Mouse (Mus musculus) ES-E14 (cell line): ENCODE data around the gene Myo15b. TPM values are rescaled to one million over a fixed set of nuclear protein-coding genes. Genes with fewer than 3 reads are reported as not detected.

ENCODE experiments used
- DNase-seq: peaks from one replicate; pipeline ENCODE4 v3.0.0-alpha.2; 2013; ENCODE audit warnings: low read depth, low spot score
- H3K27ac ChIP-seq: 2 replicates; pipeline ENCODE4 v1.5.1; 2012; ENCODE audit warnings: low read depth, mild to moderate bottlenecking, low read length, moderate library complexity, mixed read lengths; ENCODE audit not compliant: poor library complexity, insufficient read depth, severe bottlenecking
- H3K36me3 ChIP-seq: 2 replicates; pipeline ENCODE4 v1.6.1; 2012; ENCODE audit warnings: mild to moderate bottlenecking, low read length, moderate library complexity, mixed read lengths; ENCODE audit not compliant: control insufficient read depth, poor library complexity, insufficient read depth, severe bottlenecking
- H3K4me1 ChIP-seq, 2 experiments: fragments of 150-350 bp in 1 of 2; sonication (generic) in 1 of 2; 2 replicates each; pipeline ENCODE4 v1.6.1; 2012; ENCODE audit warnings: low read length in 2 of 2, mild to moderate bottlenecking in 1 of 2, mixed read lengths in 1 of 2; ENCODE audit not compliant: control insufficient read depth in 2 of 2, insufficient read depth in 2 of 2, poor library complexity in 1 of 2
- H3K4me3 ChIP-seq, 2 experiments: fragments of 150-350 bp in 1 of 2; sonication (generic) in 1 of 2; 2 replicates each; pipeline ENCODE4 v1.5.1; 2012; ENCODE audit warnings: low read length in 2 of 2, low read depth in 1 of 2, mild to moderate bottlenecking in 1 of 2, mixed read lengths in 1 of 2; ENCODE audit not compliant: insufficient read depth in 1 of 2, poor library complexity in 1 of 2, severe bottlenecking in 1 of 2
- H3K9ac ChIP-seq: 2 replicates; pipeline ENCODE4 v1.6.1; 2012; ENCODE audit warnings: low read depth, mild to moderate bottlenecking, low read length, mixed read lengths; ENCODE audit not compliant: poor library complexity, insufficient read depth, severe bottlenecking
- H3K9me3 ChIP-seq: fragments of 150-350 bp; sonication (generic); 2 replicates; pipeline ENCODE4 v1.6.1; 2012; ENCODE audit warnings: low read depth, mild to moderate bottlenecking, low read length; ENCODE audit not compliant: control insufficient read depth, insufficient read depth
- CHD2 ChIP-seq: IDR thresholded peaks from 2 replicates; pipeline ENCODE4 v1.6.1; 2014; ENCODE audit warnings: mild to moderate bottlenecking, low read depth, low read length, inconsistent platforms
- HCFC1 ChIP-seq: IDR thresholded peaks from 2 replicates; pipeline ENCODE4 v1.6.1; 2012; ENCODE audit warnings: low read length, inconsistent platforms, borderline replicate concordance; ENCODE audit not compliant: insufficient read depth
- MAFK ChIP-seq: IDR thresholded peaks from 2 replicates; pipeline ENCODE4 v1.6.1; 2014; ENCODE audit warnings: mild to moderate bottlenecking, low read depth, low read length, inconsistent platforms; ENCODE audit not compliant: insufficient read depth
- ZC3H11A ChIP-seq: IDR thresholded peaks from 2 replicates; pipeline ENCODE4 v1.6.1; 2012; ENCODE audit warnings: low read depth, mild to moderate bottlenecking, inconsistent platforms, low read length, borderline replicate concordance
- ZNF384 ChIP-seq: IDR thresholded peaks from 2 replicates; pipeline ENCODE4 v1.6.1; 2012; ENCODE audit warnings: low read depth, low read length, inconsistent platforms
- in situ Hi-C, 2 experiments: fragments of 600-800 bp; cut with MboI; formaldehyde crosslinking; loops; one replicate each; pipeline ENCODE4 v1.15.1; 2025; ENCODE audit warnings: low sequenced_read_pairs in 2 of 2, inconsistent platforms in 1 of 2; ENCODE audit not compliant: unreplicated experiment in 2 of 2
- total RNA-seq: library from RNA; depleted of rRNA; stranded (reverse); fragments of 300-350 nt; gene quantifications from 2 replicates; pipeline ENCODE4 v1.2.3, GENCODE M21; 2012

The Myo15b gene
- total RNA-seq, 1 experiment = 4.6 TPM

- Histone ChIP-seq H3K9me3 (no peaks in the 10 kb centered on the region), H3K4me3 (no peak overlapping the region), H3K36me3 (no peaks in the 10 kb centered on the region), H3K4me1 (peaks cover 16 to 51% of the 10 kb centered on the region in 2 experiments; a peak in 3 of 4 replicates), H3K27ac (no peak overlapping the region), H3K9ac (peak overlapping the region; percentile 39; the same call in 1 of the 2 replicates)
- in situ Hi-C loops = no loop called here
- DNase-seq = no peak
- no peak for TF ChIP-seq CHD2
- no peak for TF ChIP-seq ZNF384
- no peak for TF ChIP-seq MAFK
- no peak for TF ChIP-seq HCFC1
- no peak for TF ChIP-seq ZC3H11A
Measured at GRCm38 (mm10) chr11:115829036-115829435, 29.2 kb upstream of the Myo15b start.

GRCm38 (mm10) chr11:115830550-115831325 is 27.5 kb upstream of the Myo15b start:
- peak; percentile 77 for DNase-seq
- Histone ChIP-seq H3K9ac (peak overlapping the region; percentile 80), H3K4me3 (peak overlapping the region in 1 of 2 experiments; percentile 61; a peak in 3 of 4 replicates), H3K36me3 (no peaks in the 10 kb centered on the region), H3K4me1 (peaks cover 16 to 59% of the 10 kb centered on the region in 2 experiments; a peak in 3 of 4 replicates), H3K9me3 (no peaks in the 10 kb centered on the region), H3K27ac (peak overlapping the region; percentile 97)
- TF ChIP-seq ZNF384 (no peak), HCFC1 (no peak)
- in situ Hi-C loops = no loop called here

GRCm38 (mm10) chr11:115831518-115831917 is 26.7 kb upstream of the Myo15b start:
- Histone ChIP-seq H3K27ac (peak overlapping the region; percentile 97), H3K9me3 (no peaks in the 10 kb centered on the region), H3K4me3 (peak overlapping the region; percentile 28 to 61; a peak in 3 of 4 replicates), H3K9ac (peak overlapping the region; percentile 25; the same call in 1 of the 2 replicates), H3K4me1 (peaks cover 16 to 63% of the 10 kb centered on the region in 2 experiments; a peak in 3 of 4 replicates), H3K36me3 (peaks cover 6% of the 10 kb centered on the region; the same call in 1 of the 2 replicates)
- TF ChIP-seq MAFK (no peak), CHD2 (no peak), ZNF384 (no peak), ZC3H11A (no peak), HCFC1 (no peak)
- DNase-seq = peak; percentile 62
- in situ Hi-C loops = no loop called here

GRCm38 (mm10) chr11:115832064-115832463 is 26.1 kb upstream of the Myo15b start:
- in situ Hi-C loops = no loop called here
- peaks cover 6% of the 10 kb centered on the region; the same call in 1 of the 2 replicates for H3K36me3 ChIP-seq
- H3K4me1 ChIP-seq = peaks cover 17 to 64% of the 10 kb centered on the region in 2 experiments; a peak in 3 of 4 replicates
- no peaks in the 10 kb centered on the region for H3K9me3 ChIP-seq
- peak overlapping the region; percentile 97; the same call in 1 of the 2 replicates for H3K27ac ChIP-seq
- H3K9ac ChIP-seq = peak overlapping the region; percentile 25; the same call in 1 of the 2 replicates
- H3K4me3 ChIP-seq = peak overlapping the region; percentile 24 to 61; a peak in 2 of 4 replicates
- no peak for TF ChIP-seq HCFC1
- TF ChIP-seq ZNF384 = no peak
- no peak for TF ChIP-seq ZC3H11A
- TF ChIP-seq CHD2 = no peak
- TF ChIP-seq MAFK = no peak
- DNase-seq = no peak
